Mouse (Mus musculus) left cerebral cortex, adult 18-20 months (tissue): Measurements from ENCODE around the gene 4930402H24Rik. TPM values are rescaled to one million over a fixed set of nuclear protein-coding genes. Genes with fewer than 3 reads are reported as not detected.

Experiments
- DNase-seq, 2 experiments: peaks; one replicate each; pipeline ENCODE4 v3.0.0; 2021 to 2022; ENCODE audit warnings: low spot score in 2 of 2, mixed read lengths in 1 of 2
- total RNA-seq, 2 experiments: library from RNA; stranded (reverse); gene quantifications; 2 replicates each; pipeline ENCODE4 v1.2.3; 2021

Gene 4930402H24Rik
- total RNA-seq, 2 experiments from 2014 or later, result 68.4 to 68.5 TPM

GRCm38 (mm10) chr2:130738019-130738418 lies 168.2 kb downstream of the 4930402H24Rik start:
- peak; percentile 63 to 64 for DNase-seq

DNA sequence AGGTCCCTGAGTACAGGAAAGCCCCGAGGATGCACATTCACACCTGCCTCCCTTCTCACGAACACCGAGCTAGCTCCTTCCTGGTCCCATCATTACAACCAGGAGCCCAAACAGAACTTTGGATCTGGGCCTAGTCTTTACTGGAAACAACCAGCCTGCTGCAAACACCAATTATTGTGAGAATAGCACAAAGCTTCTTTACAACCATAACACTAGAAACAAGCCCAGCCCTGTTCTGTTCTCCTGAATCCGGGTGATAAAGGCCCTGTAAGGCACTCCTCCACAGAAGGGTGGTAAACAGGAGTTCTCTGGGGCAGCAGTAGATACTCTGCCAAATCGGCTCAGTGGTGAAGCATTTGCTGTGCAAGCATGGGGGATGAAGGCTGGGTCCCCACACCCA lies 170.9 kb downstream of the 4930402H24Rik start:
- DNase-seq, result no peak

DNA sequence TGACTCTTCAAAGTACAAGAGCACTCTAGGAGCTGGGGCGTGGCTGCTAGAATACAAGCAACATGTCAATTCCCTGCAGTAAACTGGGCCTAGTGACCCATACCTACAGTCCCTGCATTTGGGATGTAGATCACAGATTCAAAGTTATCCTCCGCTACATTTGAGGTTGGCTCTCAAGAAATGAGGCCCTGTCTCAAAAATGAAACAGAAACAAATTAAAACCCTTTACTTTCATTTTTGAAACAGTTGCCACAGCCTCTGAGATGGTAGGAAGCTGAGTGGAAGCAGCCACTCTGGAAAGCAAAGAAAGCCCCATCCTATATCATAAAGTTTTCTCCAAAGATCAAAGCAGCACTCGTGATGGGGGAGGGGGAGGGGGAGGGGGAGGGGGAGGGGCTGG lies 172.8 kb downstream of the 4930402H24Rik start:
- no peak for DNase-seq

DNA sequence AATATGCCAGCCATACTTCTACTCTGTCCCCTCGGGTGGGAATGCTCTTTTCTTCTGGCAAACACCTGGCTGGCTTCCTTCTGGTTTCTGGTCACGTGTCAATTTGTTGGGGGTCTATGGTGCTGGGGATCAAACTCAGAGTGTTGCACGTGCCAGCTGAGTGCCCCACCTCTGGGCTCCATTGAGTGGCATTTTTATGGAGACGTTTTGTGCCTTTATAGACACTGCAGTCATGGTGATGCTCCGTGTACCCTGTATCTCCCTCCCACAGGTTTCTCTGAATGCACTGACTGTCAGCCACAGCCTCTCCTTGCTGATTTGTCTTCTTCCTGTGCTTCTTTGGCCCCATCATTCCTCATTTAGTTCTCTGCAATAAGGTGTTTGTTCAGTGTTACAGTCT lies 174.4 kb downstream of the 4930402H24Rik start:
- DNase-seq, result no peak

DNA sequence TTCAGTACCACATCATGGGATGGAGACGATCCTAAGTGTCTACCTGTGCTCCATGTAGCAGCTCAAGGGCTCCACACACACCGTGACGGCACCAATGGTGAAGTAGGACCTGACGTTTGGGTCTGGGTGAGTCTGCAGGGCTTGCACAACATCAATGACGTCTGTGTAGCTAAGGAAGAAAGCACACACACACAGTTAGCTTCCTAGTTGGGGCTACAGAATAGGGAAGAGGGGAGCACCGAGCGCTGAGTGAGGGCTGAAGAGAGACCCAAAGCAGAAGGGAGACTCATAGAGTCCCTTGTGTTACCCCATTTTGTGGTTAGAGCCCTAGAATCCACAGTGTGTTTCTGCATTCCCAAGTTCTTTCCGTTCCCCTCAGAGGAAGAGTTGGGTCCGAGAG lies 175.5 kb downstream of the 4930402H24Rik start:
- DNase-seq, result no peak

GRCm38 (mm10) chr2:130728906-130729585 lies 177.2 kb downstream of the 4930402H24Rik start:
- DNase-seq, result no peak

DNA sequence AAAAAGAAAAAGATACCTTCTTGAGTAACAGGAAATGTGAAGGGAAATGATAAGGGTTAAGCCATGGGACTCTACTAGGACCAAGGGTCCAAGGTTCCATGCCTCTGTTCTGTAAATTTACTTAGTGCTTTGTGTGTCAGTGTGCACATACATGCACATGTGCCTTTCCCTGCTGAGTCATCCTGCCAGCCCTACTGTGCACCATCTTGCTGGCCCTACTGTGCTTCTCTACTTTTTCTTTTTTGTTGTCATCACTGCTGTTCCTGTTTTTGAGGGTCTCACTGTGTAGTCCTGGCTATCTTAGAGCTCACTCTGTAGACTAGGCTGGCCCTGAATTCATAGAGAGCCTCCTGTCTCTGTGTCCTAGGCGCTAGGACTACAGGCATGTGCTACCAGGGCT lies 178.5 kb downstream of the 4930402H24Rik start:
- DNase-seq, result no peak

- no peak for DNase-seq
Observed at GRCm38 (mm10) chr2:130724369-130724768, 181.8 kb downstream of the 4930402H24Rik start.

DNA sequence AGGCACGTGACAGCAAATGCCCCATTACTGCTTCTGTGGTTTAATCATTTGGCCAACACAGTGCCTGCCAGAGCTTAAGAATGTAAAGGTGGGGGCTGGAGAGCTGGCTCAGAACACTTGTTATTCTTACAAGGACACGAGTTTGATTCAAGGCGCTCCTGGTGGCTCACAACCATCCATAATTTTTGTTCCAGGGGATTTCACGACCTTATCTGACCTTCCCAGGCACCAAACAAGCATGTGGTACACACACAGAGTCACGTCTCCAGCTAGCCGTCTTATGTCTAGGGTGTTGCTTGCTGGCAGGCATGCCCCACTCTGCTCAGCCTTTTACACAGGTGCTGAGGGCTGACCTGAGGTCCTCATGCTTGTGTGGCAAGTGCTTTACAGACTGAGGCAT lies 188.3 kb downstream of the 4930402H24Rik start:
- DNase-seq, result no peak

DNA sequence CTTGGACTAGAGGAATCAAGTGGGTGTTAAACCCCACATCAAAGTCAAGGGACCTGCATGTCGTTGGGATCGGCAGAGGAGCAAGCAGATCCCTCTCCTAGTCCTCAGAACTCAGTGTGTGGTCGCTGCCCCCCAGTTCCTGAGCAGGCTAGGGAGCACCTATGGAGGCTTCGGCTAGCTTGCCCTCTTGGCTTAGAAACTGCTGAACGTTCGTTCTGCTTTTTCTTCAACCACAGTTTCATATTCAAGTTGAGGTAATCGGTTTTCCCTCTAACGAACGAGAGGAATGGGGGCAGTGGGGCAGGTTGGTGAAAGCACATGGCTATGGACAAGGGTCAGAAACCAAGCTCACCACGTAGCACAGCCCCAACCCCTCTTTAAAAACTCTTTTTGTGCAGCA lies 199.1 kb downstream of the 4930402H24Rik start:
- no peak for DNase-seq

- no peak for DNase-seq
Observed at GRCm38 (mm10) chr2:130706602-130707001, 199.6 kb downstream of the 4930402H24Rik start.

DNA sequence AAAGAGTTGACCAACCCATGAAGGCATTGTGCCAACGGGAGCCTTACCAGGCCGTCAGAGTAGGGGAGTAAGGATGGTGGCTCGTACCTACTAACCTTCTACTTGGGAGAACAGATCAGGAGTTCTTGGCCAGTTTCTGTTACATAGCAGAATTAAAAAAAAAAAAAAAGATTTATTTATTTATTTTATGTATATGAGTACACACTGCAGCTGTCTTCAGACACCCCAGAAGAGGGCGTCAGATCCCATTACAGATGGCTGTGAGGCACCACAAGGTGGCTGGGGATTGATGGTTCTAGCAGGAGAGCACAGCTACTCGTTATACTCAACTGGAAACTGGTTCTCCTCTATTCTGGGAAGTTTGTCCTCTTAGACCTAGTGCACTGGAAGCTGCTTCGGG lies 201.0 kb downstream of the 4930402H24Rik start:
- DNase-seq, result no peak

DNA sequence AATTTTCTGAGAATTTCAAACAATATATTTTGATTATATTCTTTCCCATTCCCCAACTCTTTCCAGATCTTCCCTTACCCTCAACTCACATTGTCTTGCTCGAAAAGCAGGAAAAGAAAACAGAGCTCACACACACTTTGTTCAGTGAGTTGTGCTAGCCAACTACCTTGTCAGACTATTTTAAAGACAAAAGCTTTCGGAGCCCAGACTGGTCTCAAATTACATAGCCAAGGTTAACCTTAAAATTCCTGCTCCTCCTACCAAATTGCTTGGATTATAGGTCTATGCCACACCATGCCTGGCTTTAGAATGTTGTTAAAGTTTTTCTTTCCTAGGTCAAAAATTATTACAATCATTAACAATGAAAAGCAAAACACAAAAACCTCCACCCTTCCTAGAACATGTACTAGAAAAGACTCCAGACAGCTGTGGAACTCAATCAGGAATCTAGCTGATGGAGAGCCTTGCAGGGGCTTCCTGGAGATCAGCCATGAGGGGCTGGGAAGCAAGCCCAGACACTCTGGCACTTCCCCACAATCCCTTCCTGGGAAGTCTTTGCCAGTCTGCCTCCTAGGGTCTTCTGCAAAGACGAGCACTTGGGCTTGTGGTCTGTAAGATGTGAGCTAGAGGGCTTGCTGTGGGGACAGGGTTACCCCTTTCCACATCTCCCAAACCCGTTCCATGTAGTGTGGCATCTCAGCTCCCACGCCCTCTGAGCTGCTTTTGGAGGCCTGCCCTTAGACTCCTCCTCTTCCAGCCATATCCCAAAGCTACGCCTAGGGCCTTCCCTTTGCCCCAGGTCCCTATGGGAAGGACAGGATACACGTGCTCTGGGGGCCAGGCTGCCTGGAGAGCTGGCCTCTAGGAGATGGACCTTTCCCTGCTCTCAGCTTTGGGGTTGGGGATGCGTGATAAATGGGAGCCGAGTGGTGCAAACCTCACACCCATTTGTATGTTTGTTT lies 201.9 kb downstream of the 4930402H24Rik start:
- DNase-seq, result no peak

- peak; percentile 27 to 36 for DNase-seq
Observed at GRCm38 (mm10) chr2:130697821-130698266, 208.4 kb downstream of the 4930402H24Rik start.

- DNase-seq, result peak; percentile 29 to 42
Observed at GRCm38 (mm10) chr2:130697153-130697810, 208.9 kb downstream of the 4930402H24Rik start, which contains the start of gene Slc4a11. Slc4a11 (minus strand) TSS chr2:130697519.

- peak in 1 of 2 experiments; percentile 19 for DNase-seq
Observed at GRCm38 (mm10) chr2:130696700-130697152, 209.5 kb downstream of the 4930402H24Rik start.

DNA sequence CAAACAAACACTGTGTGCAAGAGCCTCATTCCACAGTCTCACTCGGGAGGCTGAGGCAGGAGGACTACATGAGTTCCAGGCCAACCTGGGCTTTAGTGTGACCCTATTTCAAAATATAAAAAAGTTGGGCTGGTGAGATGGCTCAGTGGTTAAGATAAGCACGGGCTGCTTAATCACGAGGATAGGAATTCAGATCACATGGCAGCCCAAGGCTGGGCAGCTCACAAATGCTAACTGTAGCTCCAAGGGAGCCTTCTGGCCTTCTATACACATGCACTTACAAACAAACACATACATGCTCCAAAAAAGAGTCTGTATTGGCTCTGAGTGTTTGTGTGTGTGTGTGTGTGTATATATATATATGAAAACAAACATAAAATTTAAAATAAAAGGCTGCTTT lies 212.6 kb downstream of the 4930402H24Rik start:
- no peak for DNase-seq

DNA sequence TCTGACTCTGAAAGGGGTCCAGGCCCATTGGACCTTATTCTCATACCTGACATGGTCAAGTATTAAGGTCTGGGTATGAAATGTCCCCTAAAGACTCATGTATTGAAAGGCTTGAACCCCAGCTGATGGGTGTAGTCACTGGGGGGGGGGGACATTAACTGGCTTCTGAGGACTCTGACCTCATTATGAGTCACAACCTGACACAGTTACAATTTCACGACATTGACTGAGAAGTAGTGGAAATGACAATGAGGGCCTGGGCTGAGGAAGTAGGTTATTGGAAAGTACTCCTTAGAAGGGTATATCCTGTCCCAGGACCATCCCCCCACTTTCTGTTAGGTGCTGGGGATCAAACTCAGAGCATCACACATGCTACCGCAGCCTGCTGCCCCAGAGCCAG lies 217.2 kb downstream of the 4930402H24Rik start:
- no peak for DNase-seq

DNA sequence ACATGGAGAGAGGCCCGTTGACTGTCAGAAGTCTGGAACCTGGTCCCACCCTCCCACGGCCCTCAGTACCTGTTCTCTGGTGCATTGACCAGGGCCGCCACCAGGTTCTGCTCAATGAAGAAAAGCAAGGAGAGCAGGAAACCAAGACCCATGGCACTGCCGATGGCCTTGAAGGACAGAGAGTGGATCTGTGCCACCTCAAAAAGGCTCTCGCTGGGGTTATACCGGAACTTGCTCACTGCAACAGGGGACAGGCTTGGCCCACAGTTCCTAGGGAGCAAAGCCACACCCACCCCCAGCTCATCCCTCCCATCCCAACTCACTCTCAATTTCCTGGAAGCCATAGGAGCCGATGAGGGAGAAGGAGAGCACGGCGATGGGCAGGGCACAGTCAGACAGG lies 220.8 kb downstream of the 4930402H24Rik start:
- DNase-seq, result no peak

GRCm38 (mm10) chr2:130681531-130681930 lies 224.7 kb downstream of the 4930402H24Rik start:
- no peak for DNase-seq

DNA sequence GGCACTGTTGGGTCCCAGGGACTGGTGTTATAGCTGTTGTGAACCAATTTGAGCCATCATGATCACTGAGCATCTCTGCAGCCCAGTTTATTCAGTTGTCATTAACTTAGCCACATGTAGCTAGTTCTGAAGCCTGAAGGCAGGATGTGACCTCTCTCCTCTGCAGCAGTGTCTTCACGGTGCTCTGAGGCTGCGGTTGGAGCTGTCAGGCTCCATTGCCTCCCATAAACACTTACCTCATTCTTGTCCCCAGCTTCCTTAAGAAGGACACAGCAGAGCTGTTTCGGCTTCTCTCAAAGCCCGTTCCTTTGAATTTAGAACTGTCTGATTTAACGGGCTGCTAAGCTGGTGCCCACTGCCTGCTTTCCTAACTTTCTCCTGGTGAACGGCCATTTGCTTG lies 226.3 kb downstream of the 4930402H24Rik start:
- DNase-seq, result no peak
